Mouse (Mus musculus) cerebellum, adult 2 months (tissue): ENCODE results near the gene Disp3. TPM values are rescaled to one million over a fixed set of nuclear protein-coding genes. Genes with fewer than 3 reads are reported as not detected.
A peak's percentile ranks its signal among the peaks of the same experiment; 100 is the strongest.

Source experiments
- DNase-seq, 2 experiments: peaks; one replicate each; pipeline ENCODE4 v3.0.0; 2021
- H3K27ac ChIP-seq: fragments of 200-500 bp; 2 replicates; pipeline ENCODE4 v1.5.1; 2012; ENCODE audit warnings: low read length, control low read depth, inconsistent platforms; ENCODE audit not compliant: insufficient read depth
- H3K27me3 ChIP-seq: fragments of 200-500 bp; 2 replicates; pipeline ENCODE4 v1.6.1; 2012; ENCODE audit warnings: inconsistent platforms, mild to moderate bottlenecking, low read length, moderate library complexity; ENCODE audit not compliant: control insufficient read depth, insufficient read depth
- H3K4me1 ChIP-seq: fragments of 200-500 bp; 2 replicates; pipeline ENCODE4 v1.6.1; 2011; ENCODE audit warnings: low read length; ENCODE audit not compliant: control insufficient read depth, insufficient read depth
- H3K4me3 ChIP-seq: fragments of 200-500 bp; replicated peaks from 2 replicates; pipeline ENCODE3; 2011; ENCODE audit warnings: mild to moderate bottlenecking, low read depth, low read length, control low read depth; ENCODE audit not compliant: insufficient read depth
- CTCF ChIP-seq: fragments of 200-500 bp; IDR thresholded peaks from 2 replicates; pipeline ENCODE4 v1.5.1; 2011; ENCODE audit warnings: low read depth, mild to moderate bottlenecking, control low read depth, low read length, moderate library complexity, borderline replicate concordance; ENCODE audit not compliant: insufficient read depth
- POLR2A ChIP-seq: fragments of 200-500 bp; IDR thresholded peaks from 2 replicates; pipeline ENCODE4 v1.6.1; 2011; ENCODE audit warnings: low read length, control low read depth, borderline replicate concordance; ENCODE audit not compliant: insufficient read depth
- WGBS: fragments of 180-500 bp; shearing (Covaris S2); methylation state at CpG from one replicate; pipeline ENCODE4 v1.1.7; 2018; 5-methylcytosine and 5-hydroxymethylcytosine counted together
- polyA plus RNA-seq: library from polyadenylated mRNA; depleted of rRNA; stranded (reverse); fragments of >200 nt; gene quantifications from 2 replicates; pipeline ENCODE4 v1.2.3, GENCODE M21; 2012

Gene Disp3
- polyA plus RNA-seq, 1 experiment = 13.6 TPM

DNA sequence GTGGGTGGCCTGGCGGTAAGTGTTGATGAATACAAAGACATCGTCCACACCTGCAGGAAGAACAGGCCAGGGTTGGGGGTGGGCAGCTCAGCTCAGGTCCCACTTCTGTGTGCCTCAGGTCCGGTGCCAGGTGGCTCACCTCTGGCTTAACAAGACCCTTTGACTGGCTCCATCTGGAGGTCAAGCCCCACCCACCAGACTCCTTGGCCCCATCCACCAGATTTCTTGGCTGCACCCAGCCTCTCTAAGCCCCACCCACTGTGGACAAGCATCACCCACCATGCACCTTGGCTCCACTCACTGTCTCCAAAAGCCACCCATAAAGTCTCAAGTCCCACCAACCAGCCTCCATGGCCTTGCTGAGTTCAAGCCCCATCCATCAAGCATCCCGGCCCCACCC is 27.8 kb downstream of the Disp3 start:
- DNase-seq = no peak
- Histone ChIP-seq H3K4me1 (no peaks in the 10 kb centered on the region), H3K4me3 (no peak overlapping the region), H3K27ac (no peak overlapping the region), H3K27me3 (no peaks in the 10 kb centered on the region)
- 92% methylated on average over 4 of the region's 4 CpGs for WGBS
- TF ChIP-seq POLR2A = no peak
- TF ChIP-seq CTCF = no peak

DNA sequence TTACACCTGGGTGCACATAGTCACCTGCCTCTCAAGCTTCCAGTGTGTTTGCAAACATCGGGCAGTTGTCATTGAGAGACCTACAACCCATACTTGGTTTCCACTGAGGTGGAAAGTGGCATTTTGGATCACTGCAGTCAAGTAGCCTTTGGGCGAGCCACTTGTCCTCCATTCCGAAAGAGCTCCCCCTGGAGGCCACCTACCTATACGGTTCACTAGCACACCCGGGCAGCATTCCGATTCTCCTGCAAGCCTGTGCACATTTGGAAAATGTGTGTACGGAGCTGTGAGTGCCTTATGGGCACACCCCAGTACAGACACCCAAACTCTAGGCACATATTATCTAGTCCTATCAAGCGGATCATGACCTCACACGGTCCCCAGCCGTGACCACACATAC is 38.4 kb downstream of the Disp3 start:
- Histone ChIP-seq H3K27me3 (no peaks in the 10 kb centered on the region), H3K4me3 (no peak overlapping the region), H3K4me1 (peaks cover 2% of the 10 kb centered on the region; the same call in 1 of the 2 replicates), H3K27ac (no peak overlapping the region)
- peak; percentile 31; the same call in 1 of the 2 replicates for TF ChIP-seq CTCF
- no peak for TF ChIP-seq POLR2A
- WGBS = 62% methylated on average over 10 of the region's 10 CpGs
- no peak for DNase-seq

DNA sequence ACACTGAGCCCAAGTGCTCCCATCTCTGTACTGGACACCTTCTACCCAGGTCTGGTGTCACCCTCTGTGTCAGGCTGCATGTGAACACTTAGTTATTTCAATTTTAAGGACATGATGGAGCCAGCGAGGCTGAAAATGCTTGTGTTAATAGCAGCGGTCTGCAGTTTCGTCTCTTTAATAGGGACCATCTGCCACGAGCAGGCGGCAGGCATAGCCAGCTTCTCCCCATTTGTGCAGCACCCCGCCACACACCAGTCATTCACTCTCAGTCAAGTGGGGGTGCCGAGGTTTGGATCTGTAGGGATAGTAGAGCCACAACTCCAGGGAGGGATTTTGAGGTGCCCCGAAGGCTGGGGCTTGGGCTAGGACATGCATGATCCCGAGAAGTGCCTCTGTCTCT is 47.4 kb downstream of the Disp3 start:
- TF ChIP-seq CTCF = no peak
- no peak for TF ChIP-seq POLR2A
- H3K4me3 ChIP-seq = no peak overlapping the region
- no peak for DNase-seq
- H3K27me3 ChIP-seq = no peaks in the 10 kb centered on the region
- no peak overlapping the region for H3K27ac ChIP-seq
- 49% methylated on average over 9 of the region's 9 CpGs for WGBS
- no peaks in the 10 kb centered on the region for H3K4me1 ChIP-seq

DNA sequence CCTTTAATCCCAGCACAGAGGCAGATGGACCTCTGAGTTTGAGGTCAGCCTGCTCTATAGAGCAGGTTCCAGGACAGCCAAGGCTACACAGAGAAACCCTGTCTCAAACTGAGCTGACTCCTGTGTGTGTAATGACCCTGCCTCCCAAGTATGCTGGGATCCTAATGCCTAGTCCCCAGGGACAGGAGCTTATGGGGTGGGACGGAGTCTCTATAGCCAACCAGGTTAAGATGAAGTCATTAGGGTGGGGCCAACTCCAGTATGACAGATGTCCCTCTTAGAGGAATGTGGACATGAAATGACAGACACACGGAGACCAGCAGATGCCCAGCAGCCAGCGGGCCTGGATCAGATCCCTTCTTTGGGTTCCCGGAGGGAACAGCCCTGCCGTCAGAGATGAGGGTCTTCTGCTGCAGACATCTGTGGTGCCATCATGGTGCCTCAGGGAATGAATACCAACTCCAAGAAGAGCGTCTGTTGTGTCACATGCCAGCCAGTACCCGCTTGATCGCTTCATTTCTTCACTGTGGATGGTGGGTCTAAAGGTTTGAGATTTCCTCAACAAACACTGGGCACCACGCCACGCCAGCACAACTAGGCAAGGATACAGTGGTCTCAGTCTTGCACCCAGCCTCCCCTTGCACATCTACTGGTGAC is 48.2 kb downstream of the Disp3 start:
- TF ChIP-seq POLR2A (no peak), CTCF (no peak)
- no peak for DNase-seq
- H3K4me1 ChIP-seq = no peaks in the 10 kb centered on the region

DNA sequence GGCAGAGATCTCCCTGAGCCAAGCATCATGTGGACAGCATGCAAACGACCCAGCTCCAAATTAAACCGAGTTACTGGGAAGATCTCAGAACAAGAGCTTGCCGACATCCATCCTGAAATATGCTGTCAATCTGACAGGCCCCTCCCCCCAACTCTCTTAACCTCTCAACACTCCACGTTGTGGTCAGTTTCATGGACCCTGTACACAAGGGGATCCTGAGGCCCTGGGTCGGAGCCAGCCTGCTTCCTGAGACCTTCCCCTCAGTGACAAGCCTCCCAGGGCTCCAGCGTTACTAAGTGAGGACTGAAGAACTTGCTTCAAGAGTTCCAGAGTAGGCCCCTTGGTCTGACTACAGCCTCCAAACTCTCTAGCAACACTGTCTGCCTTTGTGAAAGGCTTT is 48.8 kb downstream of the Disp3 start:
- 47% methylated on average over 6 of the region's 6 CpGs for WGBS

More for the DNA sequence above, 48.2 kb downstream of the Disp3 start:
- Histone ChIP-seq H3K27me3 (no peaks in the 10 kb centered on the region), H3K4me3 (no peak overlapping the region), H3K27ac (no peak overlapping the region)
- 75% methylated on average over 10 of the region's 10 CpGs for WGBS

DNA sequence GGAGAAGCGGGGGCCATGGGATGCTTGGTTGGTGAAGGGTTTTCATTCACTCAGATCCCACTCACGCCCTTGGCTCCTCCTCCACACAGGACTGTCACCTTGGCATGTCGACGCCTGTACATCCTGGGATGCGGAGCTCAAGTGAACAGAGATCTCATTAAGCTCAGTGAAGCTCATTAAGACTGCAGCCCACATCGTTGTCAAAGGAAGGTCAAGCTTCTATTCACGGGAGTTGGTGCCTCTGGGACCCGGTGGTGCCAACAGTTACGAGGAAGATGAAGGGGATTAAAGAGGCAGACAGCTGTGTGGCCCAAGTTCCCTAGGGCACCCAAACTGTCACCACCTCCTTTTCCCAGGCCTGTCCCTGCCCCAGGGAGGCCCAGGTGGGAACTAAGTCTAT is 49.5 kb downstream of the Disp3 start:
- no peaks in the 10 kb centered on the region; the same call in 1 of the 2 replicates for H3K27me3 ChIP-seq
- H3K4me3 ChIP-seq = no peak overlapping the region
- DNase-seq = no peak
- TF ChIP-seq CTCF = no peak
- no peak for TF ChIP-seq POLR2A
- WGBS = 52% methylated on average over 9 of the region's 9 CpGs
- H3K4me1 ChIP-seq = peaks cover 6% of the 10 kb centered on the region; the same call in 1 of the 2 replicates
- no peak overlapping the region for H3K27ac ChIP-seq

More for the DNA sequence above, 48.8 kb downstream of the Disp3 start:
- no peak for DNase-seq
- no peak for TF ChIP-seq CTCF
- TF ChIP-seq POLR2A = no peak
- H3K27me3 ChIP-seq = no peaks in the 10 kb centered on the region
- H3K4me1 ChIP-seq = no peaks in the 10 kb centered on the region
- H3K4me3 ChIP-seq = no peak overlapping the region
- H3K27ac ChIP-seq = no peak overlapping the region

DNA sequence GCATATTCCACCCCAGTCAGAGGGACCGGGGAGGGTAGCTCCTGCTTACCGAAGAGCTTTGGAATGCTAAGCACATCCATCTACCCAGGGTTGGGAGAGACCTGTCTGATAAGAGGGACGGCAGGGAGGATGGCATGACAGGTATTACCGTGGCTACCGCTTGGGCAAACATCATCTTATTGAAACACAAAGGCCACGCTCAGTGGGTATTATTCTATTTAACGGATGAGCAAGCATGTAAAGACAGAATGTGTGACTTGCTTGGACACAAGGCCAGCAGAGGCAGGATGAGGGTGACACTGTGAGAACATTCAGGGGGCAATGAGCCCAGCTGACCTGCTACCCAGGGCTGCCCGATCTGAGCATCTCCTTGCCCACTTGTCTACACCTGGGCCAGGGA is 51.1 kb downstream of the Disp3 start:
- WGBS = 59% methylated on average over 8 of the region's 8 CpGs
- no peak overlapping the region for H3K27ac ChIP-seq
- H3K4me3 ChIP-seq = no peak overlapping the region
- TF ChIP-seq CTCF (no peak), POLR2A (no peak)
- no peaks in the 10 kb centered on the region; the same call in 1 of the 2 replicates for H3K27me3 ChIP-seq
- no peak for DNase-seq
- peaks cover 15% of the 10 kb centered on the region; the same call in 1 of the 2 replicates for H3K4me1 ChIP-seq

DNA sequence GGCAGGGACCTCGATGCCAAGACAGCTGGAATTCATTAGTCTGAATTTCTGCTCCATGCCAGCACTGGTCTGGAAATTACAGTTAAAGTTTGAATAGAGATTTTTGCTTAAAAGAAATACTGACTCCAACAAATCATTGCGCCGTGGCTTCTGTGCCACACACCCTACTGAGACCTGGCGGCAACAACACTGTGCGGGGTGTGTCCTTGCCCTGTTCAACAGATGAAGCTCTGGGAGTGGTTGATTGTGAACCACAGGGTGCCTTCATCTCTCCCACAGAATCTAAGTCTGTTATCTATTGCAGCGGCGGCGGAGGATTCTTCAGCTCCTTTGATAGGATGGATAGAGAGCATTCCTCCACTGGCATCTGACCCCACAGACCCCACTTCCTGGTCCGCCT is 54.7 kb downstream of the Disp3 start:
- peak; percentile 27 to 51 for DNase-seq
- Histone ChIP-seq H3K4me1 (peaks cover 15% of the 10 kb centered on the region; the same call in 1 of the 2 replicates), H3K4me3 (no peak overlapping the region), H3K27me3 (no peaks in the 10 kb centered on the region; the same call in 1 of the 2 replicates), H3K27ac (no peak overlapping the region)
- WGBS = 22% methylated on average over 9 of the region's 9 CpGs
- no peak for TF ChIP-seq POLR2A
- TF ChIP-seq CTCF = no peak
